Mouse (Mus musculus): Measurements from ENCODE around the gene Ccdc84.

DNA sequence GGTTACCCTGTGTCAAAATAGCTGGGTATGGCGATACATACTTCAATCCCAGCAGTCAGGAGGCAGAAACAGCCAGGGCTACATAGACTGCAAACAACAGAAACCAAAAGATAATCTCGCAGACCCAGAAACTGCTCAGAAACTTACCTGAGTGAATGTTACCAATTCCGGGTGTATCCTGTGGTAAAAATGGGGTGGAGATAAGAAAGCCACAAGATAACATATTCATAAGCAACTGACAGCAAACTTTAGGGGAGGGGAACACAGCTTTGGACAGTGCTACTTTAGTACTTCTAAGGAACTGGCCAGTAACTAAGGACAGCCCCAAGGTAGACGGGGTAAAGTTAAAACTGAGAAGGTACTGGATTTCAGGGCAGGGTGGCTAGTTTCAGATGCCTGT is 6.1 kb downstream of the Ccdc84 start:
- TF ChIP-seq GATA1 (IDR thresholded peaks at IDR 0.05; ENCODE audit: borderline replicate concordance, low read length) (no peak), FLI1 (IDR thresholded peaks at IDR 0.05; ENCODE audit: low read length) (no peak)
